Mouse (Mus musculus): ENCODE results near the gene Plp2. TPM values are rescaled to one million over a fixed set of nuclear protein-coding genes. Genes with fewer than 3 reads are reported as not detected.

The Plp2 gene
- polyA plus RNA-seq, 1 experiment: 72.2 TPM

DNA sequence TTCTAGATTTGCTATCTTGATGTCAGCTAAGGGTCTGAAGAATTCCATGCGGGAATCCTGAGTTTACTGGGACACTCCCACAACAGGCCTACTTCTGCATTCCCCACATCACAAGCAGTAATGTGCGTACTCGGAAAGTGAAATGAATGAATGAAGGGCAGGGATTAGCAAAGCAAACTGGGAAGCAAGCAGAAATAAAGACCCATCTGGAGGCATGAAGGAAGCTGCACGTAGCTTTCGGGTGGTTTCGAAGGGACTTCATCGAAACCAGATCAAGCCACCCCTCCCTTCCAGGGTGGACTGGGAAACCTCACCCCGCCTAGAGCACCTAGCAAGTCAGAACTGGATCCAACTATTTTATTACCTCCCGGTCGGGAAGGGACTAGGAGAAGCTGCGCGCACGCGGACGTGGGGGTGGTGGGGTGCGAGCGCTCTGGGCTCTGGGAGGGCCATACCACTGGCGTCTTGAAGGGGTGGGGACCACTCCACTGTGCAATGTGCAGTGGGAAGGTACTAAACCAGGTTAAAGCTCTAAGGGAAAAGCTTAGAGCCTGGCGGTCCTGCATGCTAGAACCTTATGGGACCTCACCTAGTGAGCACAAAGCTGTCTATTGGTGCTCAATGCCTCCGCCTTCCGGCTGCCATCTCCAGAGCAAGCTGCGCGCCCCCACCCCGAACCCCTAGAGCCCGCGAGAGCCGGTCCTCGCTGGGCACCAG, 3.3 kb upstream of the Plp2 start:
- Histone ChIP-seq H3K27ac (ENCODE audit: insufficient read depth, low read depth, low read length) (peak overlapping the region; percentile 39; the same call in 1 of the 2 replicates), H3K4me3 (ENCODE audit: insufficient read depth, low read depth, low read length) (no peak overlapping the region; the same call in 1 of the 2 replicates), H3K27me3 (replicated peaks; ENCODE audit: control insufficient read depth, insufficient read depth, low read length) (no peaks in the 10 kb centered on the region), H3K4me1 (ENCODE audit: control insufficient read depth, insufficient read depth, low read length) (peaks cover 2% of the 10 kb centered on the region; the same call in 1 of the 2 replicates), H3K36me3 (ENCODE audit: control insufficient read depth, insufficient read depth, low read length) (no peaks in the 10 kb centered on the region)
- WGBS: 25% methylated on average over 28 of the region's 28 CpGs
- peak; percentile 33 for DNase-seq
- TF ChIP-seq CTCF (conservative IDR thresholded peaks at IDR 0.05; ENCODE audit: insufficient read depth, insufficient read length, low read depth, low read length): no peak
- TF ChIP-seq POLR2A (IDR thresholded peaks at IDR 0.05; ENCODE audit: low read depth, low read length): no peak

DNA sequence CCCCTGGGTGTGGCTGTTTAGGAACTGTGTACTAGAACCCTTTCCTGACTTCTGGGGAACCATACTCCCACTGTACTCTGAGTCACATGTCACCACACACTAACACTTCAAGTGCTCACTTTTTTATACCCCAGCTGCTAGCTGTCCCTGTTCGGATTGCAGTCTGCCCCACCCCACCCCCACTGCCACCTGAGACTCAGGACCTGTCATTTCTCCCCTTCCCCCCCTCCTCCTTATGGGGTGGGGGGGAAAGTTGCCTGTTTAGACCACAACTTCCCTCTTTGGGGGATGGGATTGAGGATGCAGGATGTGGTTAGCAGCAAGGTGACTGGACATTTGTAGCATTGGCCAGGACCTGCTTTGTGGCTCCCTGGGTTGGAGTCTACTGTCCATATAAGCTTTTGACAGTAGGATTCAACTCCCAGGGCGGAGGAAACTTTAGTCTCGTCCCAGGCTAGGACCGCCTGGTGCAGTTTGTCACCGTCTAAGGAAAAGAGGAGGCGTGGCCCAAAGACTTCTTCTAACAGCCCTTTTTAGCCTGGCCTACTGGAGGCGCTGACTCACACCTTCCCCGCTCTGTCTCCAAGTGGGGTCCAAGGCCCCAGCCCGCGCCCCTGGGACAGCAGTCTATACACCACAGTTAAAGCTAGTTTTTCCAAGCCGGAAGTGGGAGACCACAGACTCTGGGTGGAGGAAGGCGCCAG, 2.5 kb upstream of the Plp2 start:
- H3K36me3 ChIP-seq (ENCODE audit: control insufficient read depth, insufficient read depth, low read length): no peaks in the 10 kb centered on the region
- TF ChIP-seq POLR2A (IDR thresholded peaks at IDR 0.05; ENCODE audit: low read depth, low read length): no peak
- no peak for TF ChIP-seq CTCF (conservative IDR thresholded peaks at IDR 0.05; ENCODE audit: insufficient read depth, insufficient read length, low read depth, low read length)
- peak overlapping the region; percentile 39; the same call in 1 of the 2 replicates for H3K27ac ChIP-seq (ENCODE audit: insufficient read depth, low read depth, low read length)
- H3K4me3 ChIP-seq (ENCODE audit: insufficient read depth, low read depth, low read length): no peak overlapping the region
- H3K4me1 ChIP-seq (ENCODE audit: control insufficient read depth, insufficient read depth, low read length): peaks cover 2% of the 10 kb centered on the region; the same call in 1 of the 2 replicates
- 58% methylated on average over 12 of the region's 12 CpGs for WGBS
- no peaks in the 10 kb centered on the region for H3K27me3 ChIP-seq (replicated peaks; ENCODE audit: control insufficient read depth, insufficient read depth, low read length)
- DNase-seq: no peak

DNA sequence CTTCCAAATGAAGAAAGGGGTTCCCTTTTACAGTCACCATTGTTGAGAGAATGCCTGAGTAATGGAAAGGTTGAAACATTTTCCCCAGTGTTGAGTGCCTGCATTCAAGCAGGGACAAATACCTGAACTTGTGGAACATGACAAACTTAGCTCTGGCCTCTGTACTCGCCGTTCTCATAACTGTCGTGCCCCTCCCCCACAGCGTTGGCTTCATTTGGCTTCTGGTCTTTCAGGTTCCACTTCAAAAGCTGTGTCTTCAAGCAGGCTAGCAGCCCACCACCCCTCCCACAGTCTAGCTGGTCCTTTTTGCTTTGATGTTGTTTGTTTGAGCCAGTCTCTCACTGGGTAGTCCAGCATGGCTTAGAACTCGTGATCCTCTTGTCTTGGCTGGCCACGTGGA, 1.5 kb upstream of the Plp2 start:
- DNase-seq: no peak
- Histone ChIP-seq H3K4me3 (ENCODE audit: insufficient read depth, low read depth, low read length) (no peak overlapping the region), H3K27me3 (replicated peaks; ENCODE audit: control insufficient read depth, insufficient read depth, low read length) (no peaks in the 10 kb centered on the region), H3K27ac (ENCODE audit: insufficient read depth, low read depth, low read length) (0 out of 2 replicates have a peak overlapping the region, but pooled peaks have one; percentile 23), H3K36me3 (ENCODE audit: control insufficient read depth, insufficient read depth, low read length) (no peaks in the 10 kb centered on the region), H3K4me1 (ENCODE audit: control insufficient read depth, insufficient read depth, low read length) (peaks cover 2% of the 10 kb centered on the region; the same call in 1 of the 2 replicates)
- TF ChIP-seq CTCF (conservative IDR thresholded peaks at IDR 0.05; ENCODE audit: insufficient read depth, insufficient read length, low read depth, low read length): no peak
- TF ChIP-seq POLR2A (IDR thresholded peaks at IDR 0.05; ENCODE audit: low read depth, low read length): no peak
- WGBS: 46% methylated on average over 6 of the region's 6 CpGs

DNA sequence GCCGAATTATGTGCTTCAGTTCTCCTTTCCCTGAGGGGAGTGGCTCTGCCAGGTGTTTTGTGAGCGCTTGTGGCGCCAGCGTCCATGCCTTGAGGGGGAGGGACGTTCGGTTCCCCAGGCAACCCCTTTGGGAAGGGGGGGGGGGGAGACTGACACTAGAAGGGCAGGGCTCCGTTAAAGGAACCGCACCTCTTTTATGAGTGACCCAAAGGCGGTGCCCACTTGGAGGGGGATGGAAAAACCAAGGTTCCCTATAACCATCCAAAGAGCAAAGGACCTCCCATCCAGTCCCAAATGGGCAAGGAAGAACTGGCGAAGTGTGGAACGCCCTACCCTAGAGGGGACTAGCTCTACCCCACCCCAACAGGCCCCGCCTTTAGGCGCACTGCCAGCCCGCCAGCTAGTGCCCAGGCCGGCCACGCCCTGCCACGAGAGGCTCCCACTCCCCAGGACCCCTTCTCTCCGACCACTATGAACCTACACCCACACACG, 754 bp downstream of the Plp2 start:
- TF ChIP-seq CTCF (conservative IDR thresholded peaks at IDR 0.05; ENCODE audit: insufficient read depth, insufficient read length, low read depth, low read length): no peak
- TF ChIP-seq POLR2A (IDR thresholded peaks at IDR 0.05; ENCODE audit: low read depth, low read length): no peak
- whole genome bisulfite sequencing: 3% methylated on average over 17 of the region's 19 CpGs

DNA sequence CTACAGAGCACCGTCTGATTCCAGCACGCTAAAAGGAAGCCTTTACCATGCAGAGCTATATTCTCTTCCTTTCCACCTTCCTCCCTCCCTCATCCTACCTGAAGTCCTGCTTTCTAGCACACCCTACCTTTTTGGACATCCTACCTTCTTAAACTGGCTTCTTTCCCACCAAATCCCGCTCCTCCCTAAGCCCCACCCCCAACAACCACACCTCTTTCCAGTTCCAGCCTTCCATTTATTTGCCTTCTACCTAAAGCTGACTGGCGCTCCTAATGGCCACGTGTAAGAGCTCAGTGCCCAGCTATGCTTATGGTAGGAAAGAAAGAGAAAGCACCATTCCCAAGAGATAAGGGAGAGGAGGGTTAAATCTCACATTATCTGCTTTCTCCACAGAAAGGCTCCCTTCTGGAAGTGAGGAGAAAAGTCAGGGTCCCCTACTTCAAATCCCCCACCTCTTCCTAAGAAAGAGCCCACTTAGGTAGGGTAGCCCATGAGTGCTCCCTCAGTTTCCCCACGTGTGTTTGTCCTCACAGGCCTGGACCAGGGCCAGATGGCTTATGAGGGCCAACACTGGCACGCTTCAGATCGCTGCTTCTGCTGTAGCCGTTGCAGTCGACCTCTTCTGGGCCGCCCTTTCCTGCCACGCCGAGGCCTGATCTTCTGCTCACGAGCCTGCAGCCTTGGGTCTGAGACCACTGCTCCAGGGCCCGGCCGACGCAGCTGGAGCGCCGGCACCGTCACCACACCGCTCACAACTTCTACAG, 5.3 kb downstream of the Plp2 start:
- DNase-seq: no peak
- Histone ChIP-seq H3K36me3 (ENCODE audit: control insufficient read depth, insufficient read depth, low read length) (peaks cover 2% of the 10 kb centered on the region; the same call in 1 of the 2 replicates), H3K4me1 (ENCODE audit: control insufficient read depth, insufficient read depth, low read length) (no peaks in the 10 kb centered on the region), H3K27me3 (replicated peaks; ENCODE audit: control insufficient read depth, insufficient read depth, low read length) (no peaks in the 10 kb centered on the region), H3K27ac (ENCODE audit: insufficient read depth, low read depth, low read length) (no peak overlapping the region), H3K4me3 (ENCODE audit: insufficient read depth, low read depth, low read length) (no peak overlapping the region)
- WGBS: 73% methylated on average over 21 of the region's 21 CpGs
- no peak for TF ChIP-seq POLR2A (IDR thresholded peaks at IDR 0.05; ENCODE audit: low read depth, low read length)
- TF ChIP-seq CTCF (conservative IDR thresholded peaks at IDR 0.05; ENCODE audit: insufficient read depth, insufficient read length, low read depth, low read length): no peak

More for the DNA sequence above, 754 bp downstream of the Plp2 start:
- Histone ChIP-seq H3K36me3 (ENCODE audit: control insufficient read depth, insufficient read depth, low read length) (peaks cover 2% of the 10 kb centered on the region; the same call in 1 of the 2 replicates), H3K4me1 (ENCODE audit: control insufficient read depth, insufficient read depth, low read length) (peaks cover 2% of the 10 kb centered on the region; the same call in 1 of the 2 replicates), H3K4me3 (ENCODE audit: insufficient read depth, low read depth, low read length) (peak overlapping the region; percentile 86), H3K27ac (ENCODE audit: insufficient read depth, low read depth, low read length) (peak overlapping the region; percentile 72), H3K27me3 (replicated peaks; ENCODE audit: control insufficient read depth, insufficient read depth, low read length) (no peaks in the 10 kb centered on the region)
- peak; percentile 66 for DNase-seq

DNA sequence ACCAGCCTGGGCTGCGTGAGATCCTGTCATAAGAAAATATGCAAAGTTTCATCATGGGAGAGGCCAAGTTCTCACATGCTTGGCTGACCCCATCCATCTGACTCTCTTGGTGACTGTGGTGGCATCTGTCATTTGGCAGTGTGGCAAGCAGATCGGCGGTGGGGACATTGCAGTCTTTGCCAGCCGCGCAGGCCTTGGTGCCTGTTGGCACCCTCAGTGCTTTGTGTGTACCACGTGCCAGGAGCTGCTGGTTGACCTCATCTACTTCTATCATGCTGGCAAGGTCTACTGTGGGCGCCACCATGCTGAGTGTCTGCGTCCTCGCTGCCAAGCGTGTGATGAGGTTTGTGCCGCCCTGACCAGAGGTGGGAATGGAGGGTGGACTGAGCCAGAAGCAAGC, 6.4 kb downstream of the Plp2 start:
- no peak for DNase-seq
- H3K4me3 ChIP-seq (ENCODE audit: insufficient read depth, low read depth, low read length): no peak overlapping the region
- no peak overlapping the region for H3K27ac ChIP-seq (ENCODE audit: insufficient read depth, low read depth, low read length)
- H3K27me3 ChIP-seq (replicated peaks; ENCODE audit: control insufficient read depth, insufficient read depth, low read length): no peaks in the 10 kb centered on the region
- H3K36me3 ChIP-seq (ENCODE audit: control insufficient read depth, insufficient read depth, low read length): peaks cover 2% of the 10 kb centered on the region; the same call in 1 of the 2 replicates
- 93% methylated on average over 11 of the region's 11 CpGs for WGBS
- no peaks in the 10 kb centered on the region for H3K4me1 ChIP-seq (ENCODE audit: control insufficient read depth, insufficient read depth, low read length)
- no peak for TF ChIP-seq CTCF (conservative IDR thresholded peaks at IDR 0.05; ENCODE audit: insufficient read depth, insufficient read length, low read depth, low read length)
- TF ChIP-seq POLR2A (IDR thresholded peaks at IDR 0.05; ENCODE audit: low read depth, low read length): no peak

All from kidney, adult 2 months (tissue).